In the genomic region with DNA sequence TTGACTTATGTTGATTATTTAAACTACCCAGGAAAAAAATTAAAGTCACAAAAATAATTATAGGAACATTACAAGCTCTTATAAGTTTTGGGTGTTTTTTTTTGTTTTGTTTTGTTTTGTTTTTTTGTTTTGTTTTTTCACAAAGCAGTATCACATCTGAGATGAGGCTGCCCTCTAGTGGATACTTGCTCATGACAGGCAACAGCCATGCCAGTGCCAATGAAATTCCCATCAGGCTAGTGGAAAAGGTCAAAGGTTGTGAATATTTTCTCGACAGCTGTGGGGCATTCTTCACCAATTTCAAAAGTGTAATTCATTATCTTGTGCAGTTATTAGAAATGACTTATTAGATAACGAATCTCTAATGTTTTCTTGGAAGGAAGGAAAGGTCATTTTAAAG, we compare ENCODE assay signal across 8 mouse cellular contexts.
A peak's percentile ranks its signal among the peaks of the same experiment; 100 is the strongest.
DNase-seq lines count a peak whose midpoint lies in the region; ATAC-seq and TF ChIP-seq lines count a peak whose summit lies in the region.

No protein-coding gene starts in this region.

- no peak for ATAC-seq in frontal cortex, adult (ENCODE audit: low TSS enrichment)

- H3K4me3 ChIP-seq in layer of hippocampus, adult 2 months = no peak overlapping the region

- peak; percentile 29 to 67 for DNase-seq in frontal cortex, postnatal 36 days (ENCODE audit: low spot score in 2 of 2)
- DNase-seq in 3T3-L1 (ENCODE audit: low read depth, low spot score) = peak; percentile 80
- DNase-seq in adrenal gland, postnatal 10 days = peak; percentile 77
- DNase-seq in forelimb bud, embryonic 11.5 days (ENCODE audit: low read depth, low spot score) = peak; percentile 60
- DNase-seq in layer of hippocampus, adult 2 months (ENCODE audit: low spot score in 2 of 2) = peak; percentile 49 to 67
- DNase-seq in naive thymus-derived CD4-positive, alpha-beta T cell, adult 2 months (ENCODE audit: low read depth) = peak; percentile 70
- DNase-seq in spleen, postnatal 4 days (ENCODE audit: low spot score in 2 of 2) = no peak

- peak; percentile 97 for TF ChIP-seq CTCF in layer of hippocampus, adult 2 months (conservative IDR thresholded peaks at IDR 0.05)

- no peak overlapping the region for H3K27ac ChIP-seq in layer of hippocampus, adult 2 months

Comparison
In these comparisons a context has a peak if more than half of its experiments do, and no peak if none do; other contexts are left out.
1. DNase-seq: peak in frontal cortex, postnatal 36 days (2 of 2), 3T3-L1 (single experiment), adrenal gland, postnatal 10 days (single experiment), forelimb bud, embryonic 11.5 days (single experiment), layer of hippocampus, adult 2 months (2 of 2) and naive thymus-derived CD4-positive, alpha-beta T cell, adult 2 months (single experiment); none in spleen, postnatal 4 days (0 of 2).